Mouse (Mus musculus) small intestine, adult 2 months (tissue): ENCODE results near the gene Cdh13.

Experiments used
- CTCF ChIP-seq: fragments of 200-500 bp; IDR thresholded peaks from 2 replicates; pipeline ENCODE4 v1.5.1; 2012; ENCODE audit warnings: low read depth, mild to moderate bottlenecking, control low read depth, inconsistent platforms, low read length, moderate library complexity, mixed read lengths; ENCODE audit not compliant: insufficient replicate concordance, insufficient read length; ENCODE audit errors: extremely low read depth
- POLR2A ChIP-seq: fragments of 200-500 bp; IDR thresholded peaks from 2 replicates; pipeline ENCODE4 v1.6.1; 2012; ENCODE audit warnings: low read depth, mild to moderate bottlenecking, control low read depth, inconsistent platforms, low read length, moderate library complexity

DNA sequence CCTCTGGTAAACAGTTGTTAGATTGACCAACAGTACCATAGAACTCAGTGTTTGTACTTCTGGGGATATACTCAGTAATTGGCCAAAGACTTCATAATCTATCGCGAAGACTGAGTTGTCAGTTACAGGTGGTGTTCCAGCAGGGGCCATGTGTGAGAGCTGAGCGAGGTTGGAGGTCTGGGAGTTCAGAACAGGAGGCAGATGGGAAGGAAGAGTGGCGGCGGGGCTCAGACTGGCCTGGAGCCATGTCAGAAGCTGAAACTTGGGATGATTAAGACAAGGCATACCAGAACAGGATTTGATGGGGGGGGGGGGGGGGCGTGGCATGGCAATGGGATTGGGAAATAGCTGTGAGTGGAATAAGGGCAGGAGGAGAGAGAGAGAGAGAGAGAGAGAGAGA lies 232.1 kb downstream of the Cdh13 start:
- TF ChIP-seq CTCF (no peak), POLR2A (no peak)
